Mouse (Mus musculus) cerebellum, adult 2 months (tissue): ENCODE data around the gene Zfp655. TPM values are rescaled to one million over a fixed set of nuclear protein-coding genes. Genes with fewer than 3 reads are reported as not detected.

ENCODE experiments used
- DNase-seq, 2 experiments: peaks; one replicate each; pipeline ENCODE4 v3.0.0; 2021
- H3K27ac ChIP-seq: fragments of 200-500 bp; 2 replicates; pipeline ENCODE4 v1.5.1; 2012; ENCODE audit warnings: low read length, control low read depth, inconsistent platforms; ENCODE audit not compliant: insufficient read depth
- H3K27me3 ChIP-seq: fragments of 200-500 bp; 2 replicates; pipeline ENCODE4 v1.6.1; 2012; ENCODE audit warnings: inconsistent platforms, mild to moderate bottlenecking, low read length, moderate library complexity; ENCODE audit not compliant: control insufficient read depth, insufficient read depth
- H3K4me1 ChIP-seq: fragments of 200-500 bp; 2 replicates; pipeline ENCODE4 v1.6.1; 2011; ENCODE audit warnings: low read length; ENCODE audit not compliant: control insufficient read depth, insufficient read depth
- H3K4me3 ChIP-seq: fragments of 200-500 bp; replicated peaks from 2 replicates; pipeline ENCODE3; 2011; ENCODE audit warnings: mild to moderate bottlenecking, low read depth, low read length, control low read depth; ENCODE audit not compliant: insufficient read depth
- CTCF ChIP-seq: fragments of 200-500 bp; IDR thresholded peaks from 2 replicates; pipeline ENCODE4 v1.5.1; 2011; ENCODE audit warnings: low read depth, mild to moderate bottlenecking, control low read depth, low read length, moderate library complexity, borderline replicate concordance; ENCODE audit not compliant: insufficient read depth
- POLR2A ChIP-seq: fragments of 200-500 bp; IDR thresholded peaks from 2 replicates; pipeline ENCODE4 v1.6.1; 2011; ENCODE audit warnings: low read length, control low read depth, borderline replicate concordance; ENCODE audit not compliant: insufficient read depth
- WGBS: fragments of 180-500 bp; shearing (Covaris S2); methylation state at CpG from one replicate; pipeline ENCODE4 v1.1.7; 2018; 5-methylcytosine and 5-hydroxymethylcytosine counted together
- polyA plus RNA-seq: library from polyadenylated mRNA; depleted of rRNA; stranded (reverse); fragments of >200 nt; gene quantifications from 2 replicates; pipeline ENCODE4 v1.2.3, GENCODE M21; 2012; rRNA removed

The Zfp655 gene
- polyA plus RNA-seq, 1 experiment, result 26.5 TPM

DNA sequence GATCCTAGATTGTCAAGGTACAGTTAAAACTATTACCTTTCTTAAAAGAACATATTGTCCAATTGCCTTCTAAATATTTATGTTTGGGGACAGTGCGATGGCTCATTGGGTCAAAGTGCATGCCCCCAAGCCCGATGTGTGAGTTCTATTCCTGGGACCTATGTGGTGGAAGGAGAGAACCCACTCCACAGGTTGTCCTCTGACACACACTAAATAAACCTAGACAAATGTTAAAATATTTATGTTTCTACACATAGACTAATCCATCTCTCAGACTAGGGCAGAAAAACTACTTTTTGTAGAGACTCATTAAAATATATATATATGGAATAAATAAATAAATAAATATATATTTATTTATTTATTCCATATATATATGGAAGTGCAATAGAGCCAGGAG, 48.4 kb downstream of the Zfp655 start:
- no peaks in the 10 kb centered on the region for H3K27me3 ChIP-seq
- TF ChIP-seq POLR2A (no peak), CTCF (no peak)
- WGBS, result 94% methylated on average over 2 of the region's 2 CpGs
- no peak overlapping the region for H3K27ac ChIP-seq
- no peak overlapping the region for H3K4me3 ChIP-seq
- DNase-seq, result peak; percentile 20 to 24
- peaks cover 4% of the 10 kb centered on the region for H3K4me1 ChIP-seq

DNA sequence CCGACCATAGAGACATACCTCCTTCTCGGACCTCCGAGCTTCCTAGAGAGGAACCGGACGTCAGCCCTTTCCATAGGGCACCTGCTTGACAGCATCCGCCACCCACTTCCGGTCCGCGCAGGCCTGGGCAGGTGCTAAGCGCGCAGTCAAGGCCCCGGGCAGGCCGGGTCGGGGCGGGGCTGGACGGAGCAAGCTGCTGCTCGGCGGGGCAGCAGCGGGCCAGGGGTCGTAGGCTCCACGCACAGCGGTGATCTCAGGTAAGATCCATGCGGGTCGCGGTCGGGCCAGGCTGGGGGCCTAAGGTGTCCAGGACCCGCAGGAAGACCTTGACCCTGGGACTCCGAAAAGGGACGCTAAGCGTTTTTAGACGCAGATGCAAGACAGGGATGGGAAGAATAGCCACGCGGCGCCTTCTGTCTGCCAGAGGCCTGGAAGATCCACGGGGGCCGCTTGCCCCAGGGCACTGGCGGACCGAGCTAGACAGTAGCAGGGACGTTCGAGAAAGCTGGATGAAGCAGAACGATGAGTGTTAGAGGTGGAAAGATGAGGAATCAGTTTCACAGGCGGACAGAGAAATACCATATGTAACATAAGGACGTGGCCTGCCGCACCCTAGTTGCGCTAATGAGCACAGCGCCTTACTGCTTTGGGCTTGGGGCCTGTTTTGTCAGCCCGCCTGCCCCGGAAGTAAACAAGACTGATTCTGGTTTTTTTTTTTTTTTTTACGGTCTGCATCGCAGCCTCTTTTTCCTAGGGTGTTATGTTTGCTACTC, 49.0 kb downstream of the Zfp655 start, which contains the start of gene Zscan25:
TSS of gene Zscan25 (plus strand) at position 130 of the 773 bp plus-strand sequence.
- WGBS, result under 1% methylated on average over 50 of the region's 50 CpGs
- TF ChIP-seq CTCF (no peak), POLR2A (peak; percentile 66; the same call in 1 of the 2 replicates)
- peak; percentile 94 to 95 for DNase-seq

DNA sequence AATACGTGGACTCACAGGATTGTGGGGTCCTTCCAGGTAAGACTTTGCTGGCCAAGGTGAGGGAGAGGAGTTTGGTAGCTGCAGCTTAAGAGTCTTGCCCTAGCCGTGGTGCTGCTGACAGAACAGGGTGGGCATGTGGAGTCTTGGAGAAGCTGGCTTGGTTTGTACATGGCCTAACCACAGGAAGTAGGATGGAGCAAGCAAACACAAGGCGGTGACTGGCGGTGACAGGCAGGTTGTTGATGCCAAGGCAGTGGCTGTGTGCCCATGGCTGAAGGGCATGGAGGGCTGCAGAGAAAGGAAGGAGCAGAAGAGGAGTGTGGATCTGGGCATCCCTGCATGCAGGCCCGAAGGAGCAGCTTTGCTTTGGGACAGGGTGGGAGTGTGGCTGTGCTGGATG, 56.9 kb downstream of the Zfp655 start:
- no peak for DNase-seq
- TF ChIP-seq POLR2A (no peak), CTCF (no peak)
- no peaks in the 10 kb centered on the region for H3K27me3 ChIP-seq
- no peaks in the 10 kb centered on the region; the same call in 1 of the 2 replicates for H3K4me1 ChIP-seq
- no peak overlapping the region for H3K27ac ChIP-seq
- 42% methylated on average over 5 of the region's 5 CpGs for whole genome bisulfite sequencing
- no peak overlapping the region for H3K4me3 ChIP-seq

More for the DNA sequence above, 49.0 kb downstream of the Zfp655 start, which contains the start of gene Zscan25:
- Histone ChIP-seq H3K27me3 (no peaks in the 10 kb centered on the region), H3K27ac (peak within 1 kb of the TSS; percentile 87), H3K4me1 (peaks cover 4% of the 10 kb centered on the region), H3K4me3 (peak within 1 kb of the TSS; percentile 68)

GRCm38 (mm10) chr5:145290697-145291096, 59.2 kb downstream of the Zfp655 start:
- WGBS, result 97% methylated on average over 16 of the region's 16 CpGs
- Histone ChIP-seq H3K4me1 (no peaks in the 10 kb centered on the region; the same call in 1 of the 2 replicates), H3K27ac (no peak overlapping the region), H3K4me3 (no peak overlapping the region), H3K27me3 (no peaks in the 10 kb centered on the region)
- no peak for DNase-seq
- no peak for TF ChIP-seq POLR2A
- no peak for TF ChIP-seq CTCF

DNA sequence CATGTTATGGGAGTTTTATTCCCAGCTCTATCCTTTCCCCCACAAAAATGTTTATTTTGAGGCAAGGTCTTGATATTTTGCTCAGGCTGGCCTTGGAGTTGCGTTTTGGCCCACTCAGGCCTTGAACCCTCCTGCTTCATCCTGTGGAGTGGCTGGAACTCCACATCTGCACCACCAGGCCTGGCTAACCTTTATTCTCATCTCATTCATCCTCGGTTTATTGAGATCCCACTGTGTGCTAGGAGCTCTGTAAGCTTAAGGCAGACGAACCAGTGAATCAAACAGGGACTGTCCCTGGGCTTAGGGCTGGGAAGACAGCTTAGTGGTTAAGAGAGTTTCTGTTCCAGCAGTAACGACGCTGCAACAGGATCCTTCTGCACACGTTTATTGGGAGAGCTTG, 60.9 kb downstream of the Zfp655 start:
- Histone ChIP-seq H3K27me3 (no peaks in the 10 kb centered on the region), H3K4me3 (no peak overlapping the region), H3K27ac (no peak overlapping the region), H3K4me1 (no peaks in the 10 kb centered on the region; the same call in 1 of the 2 replicates)
- TF ChIP-seq POLR2A (no peak), CTCF (no peak)
- WGBS, result 95% methylated on average over 6 of the region's 6 CpGs
- no peak for DNase-seq

Other genes starting within 250 kb of the Zfp655 start
- not detected in 2 replicates for gene Gm4871, start 199.0 kb upstream of the Zfp655 start, polyA plus RNA-seq
- gene 1700018F24Rik, start 188.7 kb upstream of the Zfp655 start, polyA plus RNA-seq, result not detected in 2 replicates
- gene Arpc1a, start 147.9 kb upstream of the Zfp655 start, polyA plus RNA-seq, result 214 and 221 TPM in 2 replicates
- not detected in 2 replicates for gene Kpna7, start 147.7 kb upstream of the Zfp655 start, polyA plus RNA-seq
- gene Arpc1b, start 117.5 kb upstream of the Zfp655 start, polyA plus RNA-seq, result 46.2 and 50.2 TPM in 2 replicates
- gene Pdap1, start 91.5 kb upstream of the Zfp655 start, polyA plus RNA-seq, result 61.0 and 70.4 TPM in 2 replicates
- 101 and 106 TPM in 2 replicates for gene Bud31, start 91.4 kb upstream of the Zfp655 start, polyA plus RNA-seq
- gene Ptcd1, start 64.6 kb upstream of the Zfp655 start, polyA plus RNA-seq, result 20.2 and 22.4 TPM in 2 replicates
- gene Cpsf4, start 64.5 kb upstream of the Zfp655 start, polyA plus RNA-seq, result 40.7 and 40.9 TPM in 2 replicates
- 438 and 445 TPM in 2 replicates for gene Atp5j2, start 39.7 kb upstream of the Zfp655 start, polyA plus RNA-seq
- 9.9 and 10.3 TPM in 2 replicates for gene Zkscan14, start 29.8 kb upstream of the Zfp655 start, polyA plus RNA-seq
- 11.0 and 11.2 TPM in 2 replicates for gene Zkscan5, start 27.2 kb upstream of the Zfp655 start, polyA plus RNA-seq
- 17.7 and 20.5 TPM in 2 replicates for gene Zscan25, start 48.8 kb downstream of the Zfp655 start, polyA plus RNA-seq
- gene Cyp3a57, start 113.6 kb downstream of the Zfp655 start, polyA plus RNA-seq, result 0.15 TPM in 1 of 2 replicates, not detected in the other
- gene Cyp3a16, start 238.0 kb downstream of the Zfp655 start, polyA plus RNA-seq, result not detected in 2 replicates